ENCODE assay signal across 11 mouse cellular contexts in the genomic region with DNA sequence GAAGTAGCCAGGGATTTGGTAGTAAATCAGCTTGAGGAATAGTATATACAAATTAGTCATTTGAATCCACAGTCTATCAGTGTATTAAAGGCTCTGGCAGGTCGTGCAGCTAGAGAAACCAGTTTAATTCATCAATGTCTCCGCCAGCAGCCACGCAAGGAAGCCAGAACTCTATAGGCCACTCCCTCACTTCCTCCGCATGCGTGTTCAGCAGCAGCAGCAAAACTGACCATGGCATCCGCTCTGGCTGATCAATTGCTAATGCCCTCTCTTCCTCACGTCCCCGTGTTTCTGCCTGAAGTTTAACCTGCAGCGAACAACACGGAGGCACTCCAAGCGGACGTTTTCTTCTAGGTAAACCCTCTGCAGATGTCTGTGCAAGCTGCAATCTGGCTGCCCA.
DNase-seq lines count a peak whose midpoint lies in the region; ATAC-seq and TF ChIP-seq lines count a peak whose summit lies in the region.
"Had no signal": no experiment of that assay in that cellular context is flagged by ENCODE, and none has a peak within 500 bp of the region (broad histone marks: within the 10 kb centered on the region; RNA-seq: fewer than 3 reads in every experiment).

No protein-coding gene starts in this region.

- peak; percentile 2 to 16 for DNase-seq in kidney, adult 8-10 months
- DNase-seq in kidney, adult 18-20 months, result no peak
- DNase-seq in stomach, postnatal 0 days (ENCODE audit: low spot score), result peak; percentile 80
- no peak for DNase-seq in frontal cortex, adult 2 months (ENCODE audit: extremely low spot score in 1 of 2, low spot score in 1 of 2)
- no peak for DNase-seq in Muller cell, postnatal 12 days (ENCODE audit: inconsistent ontology term)
- DNase-seq: adrenal gland, adult 2 months had no signal

- peak; percentile 61 for ATAC-seq in intestine, embryonic 15.5 days
- no peak for ATAC-seq in limb, embryonic 15.5 days (ENCODE audit: insufficient number of reproducible peaks, low FRiP score, low TSS enrichment, low read depth)
- ATAC-seq in stomach, postnatal 0 days (ENCODE audit: low FRiP score, low TSS enrichment), result peak; percentile 88
- no peak for ATAC-seq in forebrain, embryonic 12.5 days (ENCODE audit: low FRiP score)
- ATAC-seq: midbrain, embryonic 15.5 days had no signal

- WGBS in intestine, embryonic 15.5 days, result 24% methylated on average over 12 of the region's 12 CpGs
- 45% methylated on average over 12 of the region's 12 CpGs for WGBS in limb, embryonic 15.5 days
- WGBS in stomach, postnatal 0 days, result 11% methylated on average over 12 of the region's 12 CpGs
- WGBS in forebrain, embryonic 12.5 days, result 75% methylated on average over 12 of the region's 12 CpGs

- H3K27ac ChIP-seq in intestine, embryonic 15.5 days, result peak overlapping the region; percentile 37; the same call in 1 of the 2 replicates
- 0 out of 2 replicates have a peak overlapping the region, but pooled peaks have one; percentile 1 for H3K27ac ChIP-seq in limb, embryonic 15.5 days
- peak overlapping the region; percentile 80 for H3K27ac ChIP-seq in stomach, postnatal 0 days (replicated peaks)
- H3K27ac ChIP-seq in forebrain, embryonic 12.5 days, result no peak overlapping the region
- H3K27ac ChIP-seq: hindbrain, embryonic 13.5 days; midbrain, embryonic 15.5 days had no signal

- TF ChIP-seq CTCF in stomach, postnatal 0 days (IDR thresholded peaks at IDR 0.05; ENCODE audit: low read depth), result no peak

- H3K4me1 ChIP-seq in intestine, embryonic 15.5 days (replicated peaks), result peaks cover 31% of the 10 kb centered on the region
- H3K4me1 ChIP-seq in limb, embryonic 15.5 days, result peaks cover 14% of the 10 kb centered on the region
- 0 out of 2 replicates have a peak, but pooled peaks cover 11% of the 10 kb centered on the region for H3K4me1 ChIP-seq in stomach, postnatal 0 days (replicated peaks; ENCODE audit: control insufficient read depth, insufficient read depth)
- H3K4me1 ChIP-seq in forebrain, embryonic 12.5 days, result peaks cover 9% of the 10 kb centered on the region; the same call in 1 of the 2 replicates
- H3K4me1 ChIP-seq: midbrain, embryonic 15.5 days had no signal

- H3K27me3 ChIP-seq in intestine, embryonic 15.5 days (replicated peaks), result no peaks in the 10 kb centered on the region
- no peaks in the 10 kb centered on the region for H3K27me3 ChIP-seq in limb, embryonic 15.5 days
- H3K27me3 ChIP-seq in stomach, postnatal 0 days (ENCODE audit: control insufficient read depth, insufficient read depth, low read length), result no peaks in the 10 kb centered on the region
- H3K27me3 ChIP-seq in forebrain, embryonic 12.5 days, result no peaks in the 10 kb centered on the region
- H3K27me3 ChIP-seq: hindbrain, embryonic 13.5 days; midbrain, embryonic 15.5 days had no signal

- no peaks in the 10 kb centered on the region for H3K9me3 ChIP-seq in intestine, embryonic 15.5 days
- H3K9me3 ChIP-seq in limb, embryonic 15.5 days, result no peaks in the 10 kb centered on the region
- H3K9me3 ChIP-seq in stomach, postnatal 0 days (ENCODE audit: control insufficient read depth, low read length), result no peaks in the 10 kb centered on the region
- no peaks in the 10 kb centered on the region for H3K9me3 ChIP-seq in forebrain, embryonic 12.5 days
- H3K9me3 ChIP-seq: hindbrain, embryonic 13.5 days; midbrain, embryonic 15.5 days had no signal

- H3K4me3 ChIP-seq in intestine, embryonic 15.5 days (replicated peaks), result no peak overlapping the region
- peak overlapping the region; percentile 5; the same call in 1 of the 2 replicates for H3K4me3 ChIP-seq in limb, embryonic 15.5 days
- peak overlapping the region; percentile 15; the same call in 1 of the 2 replicates for H3K4me3 ChIP-seq in stomach, postnatal 0 days (ENCODE audit: low read depth, low read length)
- H3K4me3 ChIP-seq in forebrain, embryonic 12.5 days (replicated peaks), result no peak overlapping the region
- H3K4me3 ChIP-seq: hindbrain, embryonic 13.5 days; midbrain, embryonic 15.5 days had no signal

- no peak for TF ChIP-seq EP300 in stomach, postnatal 0 days (optimal IDR thresholded peaks at IDR 0.05)

- H3K9ac ChIP-seq in intestine, embryonic 15.5 days, result no peak overlapping the region
- no peak overlapping the region for H3K9ac ChIP-seq in limb, embryonic 15.5 days
- H3K9ac ChIP-seq in stomach, postnatal 0 days (ENCODE audit: low read length), result no peak overlapping the region
- H3K9ac ChIP-seq in forebrain, embryonic 12.5 days, result no peak overlapping the region
- H3K9ac ChIP-seq: hindbrain, embryonic 13.5 days; midbrain, embryonic 15.5 days had no signal

- H3K36me3 ChIP-seq in intestine, embryonic 15.5 days, result no peaks in the 10 kb centered on the region
- no peaks in the 10 kb centered on the region for H3K36me3 ChIP-seq in limb, embryonic 15.5 days
- H3K36me3 ChIP-seq in stomach, postnatal 0 days (ENCODE audit: control insufficient read depth, insufficient read depth, low read length), result no peaks in the 10 kb centered on the region
- H3K36me3 ChIP-seq in forebrain, embryonic 12.5 days (replicated peaks), result no peaks in the 10 kb centered on the region
- H3K36me3 ChIP-seq: hindbrain, embryonic 13.5 days; midbrain, embryonic 15.5 days had no signal

- H3K4me2 ChIP-seq in intestine, embryonic 15.5 days (replicated peaks), result peak overlapping the region; percentile 46
- H3K4me2 ChIP-seq in limb, embryonic 15.5 days, result peak overlapping the region; percentile 22; the same call in 1 of the 2 replicates
- H3K4me2 ChIP-seq in stomach, postnatal 0 days (replicated peaks; ENCODE audit: low read depth), result peak overlapping the region; percentile 36
- no peak overlapping the region for H3K4me2 ChIP-seq in forebrain, embryonic 12.5 days
- H3K4me2 ChIP-seq: hindbrain, embryonic 13.5 days; midbrain, embryonic 15.5 days had no signal

Comparison
In these comparisons a context has a peak if more than half of its experiments do, and no peak if none do; other contexts are left out.
1. DNase-seq: peak in kidney, adult 8-10 months (2 of 2) and stomach, postnatal 0 days (single experiment); none in kidney, adult 18-20 months (single experiment), frontal cortex, adult 2 months (0 of 2) and Muller cell, postnatal 12 days (single experiment).
2. ATAC-seq: peak in intestine, embryonic 15.5 days (single experiment) and stomach, postnatal 0 days (single experiment); none in limb, embryonic 15.5 days (single experiment) and forebrain, embryonic 12.5 days (single experiment).
3. H3K4me3 ChIP-seq: peak in limb, embryonic 15.5 days (single experiment) and stomach, postnatal 0 days (single experiment); none in intestine, embryonic 15.5 days (single experiment) and forebrain, embryonic 12.5 days (single experiment).